Mouse (Mus musculus): Measurements from ENCODE around the gene Smurf1. TPM values are rescaled to one million over a fixed set of nuclear protein-coding genes. Genes with fewer than 3 reads are reported as not detected.

The Smurf1 gene
- polyA plus RNA-seq, 2 experiments = 24.7 to 28.3 TPM

GRCm38 (mm10) chr5:144963401-144963800 lies 2.2 kb downstream of the Smurf1 start:
- ATAC-seq (ENCODE audit: low FRiP score, low read depth) (no peak), DNase-seq (ENCODE audit: low spot score) (no peak)
- peaks cover 26% of the 10 kb centered on the region for H3K4me1 ChIP-seq (ENCODE audit: control insufficient read depth, insufficient read depth, low read length)
- no peak overlapping the region for H3K9ac ChIP-seq (ENCODE audit: low read depth, low read length, severe bottlenecking)
- peak overlapping the region; percentile 94 for H3K4me3 ChIP-seq (replicated peaks; ENCODE audit: low read length)
- WGBS = 22% methylated on average over 3 of the region's 3 CpGs
- H3K36me3 ChIP-seq (ENCODE audit: control insufficient read depth, insufficient read depth, low read length) = no peaks in the 10 kb centered on the region
- no peak for TF ChIP-seq POLR2A (IDR thresholded peaks at IDR 0.05; ENCODE audit: borderline replicate concordance, extremely low read depth, insufficient read depth, insufficient read length)
- H3K27me3 ChIP-seq (ENCODE audit: control insufficient read depth, insufficient read depth, low read length) = no peaks in the 10 kb centered on the region
- H3K27ac ChIP-seq (replicated peaks; ENCODE audit: low read depth, low read length) = peak overlapping the region; percentile 76
- H3K9me3 ChIP-seq (ENCODE audit: control insufficient read depth, low read length) = no peaks in the 10 kb centered on the region
- H3K4me2 ChIP-seq (replicated peaks; ENCODE audit: low read depth, low read length, severe bottlenecking) = peak overlapping the region; percentile 71

- Histone ChIP-seq H3K9ac (ENCODE audit: low read depth, low read length, severe bottlenecking) (no peak overlapping the region), H3K4me2 (replicated peaks; ENCODE audit: low read depth, low read length, severe bottlenecking) (no peak overlapping the region), H3K4me3 (replicated peaks; ENCODE audit: low read length) (no peak overlapping the region), H3K4me1 (ENCODE audit: control insufficient read depth, insufficient read depth, low read length) (peaks cover 21% of the 10 kb centered on the region), H3K36me3 (ENCODE audit: control insufficient read depth, insufficient read depth, low read length) (no peaks in the 10 kb centered on the region), H3K27me3 (ENCODE audit: control insufficient read depth, insufficient read depth, low read length) (no peaks in the 10 kb centered on the region), H3K9me3 (ENCODE audit: control insufficient read depth, low read length) (no peaks in the 10 kb centered on the region), H3K27ac (replicated peaks; ENCODE audit: low read depth, low read length) (no peak overlapping the region)
- no peak for TF ChIP-seq POLR2A (IDR thresholded peaks at IDR 0.05; ENCODE audit: borderline replicate concordance, extremely low read depth, insufficient read depth, insufficient read length)
- 88% methylated on average over 9 of the region's 9 CpGs for WGBS
- DNase-seq (ENCODE audit: low spot score) (no peak), ATAC-seq (ENCODE audit: low FRiP score, low read depth) (no peak)
Observed at GRCm38 (mm10) chr5:144958271-144958670, 7.4 kb downstream of the Smurf1 start.

GRCm38 (mm10) chr5:144954432-144954831 lies 11.2 kb downstream of the Smurf1 start:
- Histone ChIP-seq H3K36me3 (ENCODE audit: control insufficient read depth, insufficient read depth, low read length) (no peaks in the 10 kb centered on the region), H3K27ac (replicated peaks; ENCODE audit: low read depth, low read length) (no peak overlapping the region), H3K27me3 (ENCODE audit: control insufficient read depth, insufficient read depth, low read length) (no peaks in the 10 kb centered on the region), H3K4me2 (replicated peaks; ENCODE audit: low read depth, low read length, severe bottlenecking) (no peak overlapping the region), H3K9me3 (ENCODE audit: control insufficient read depth, low read length) (no peaks in the 10 kb centered on the region), H3K4me3 (replicated peaks; ENCODE audit: low read length) (no peak overlapping the region), H3K4me1 (ENCODE audit: control insufficient read depth, insufficient read depth, low read length) (0 out of 2 replicates have a peak, but pooled peaks cover 9% of the 10 kb centered on the region), H3K9ac (ENCODE audit: low read depth, low read length, severe bottlenecking) (no peak overlapping the region)
- TF ChIP-seq POLR2A (IDR thresholded peaks at IDR 0.05; ENCODE audit: borderline replicate concordance, extremely low read depth, insufficient read depth, insufficient read length) = no peak
- DNase-seq (ENCODE audit: low spot score) (no peak), ATAC-seq (ENCODE audit: low FRiP score, low read depth) (no peak)
- 70% methylated on average over 7 of the region's 7 CpGs for WGBS

GRCm38 (mm10) chr5:144952592-144952991 lies 13.1 kb downstream of the Smurf1 start:
- H3K27me3 ChIP-seq (ENCODE audit: control insufficient read depth, insufficient read depth, low read length) = no peaks in the 10 kb centered on the region
- no peaks in the 10 kb centered on the region for H3K9me3 ChIP-seq (ENCODE audit: control insufficient read depth, low read length)
- TF ChIP-seq POLR2A (IDR thresholded peaks at IDR 0.05; ENCODE audit: borderline replicate concordance, extremely low read depth, insufficient read depth, insufficient read length) = no peak
- ATAC-seq (ENCODE audit: low FRiP score, low read depth) (no peak), DNase-seq (ENCODE audit: low spot score) (no peak)
- no peaks in the 10 kb centered on the region for H3K36me3 ChIP-seq (ENCODE audit: control insufficient read depth, insufficient read depth, low read length)
- H3K4me1 ChIP-seq (ENCODE audit: control insufficient read depth, insufficient read depth, low read length) = 0 out of 2 replicates have a peak, but pooled peaks cover 8% of the 10 kb centered on the region
- no peak overlapping the region for H3K27ac ChIP-seq (replicated peaks; ENCODE audit: low read depth, low read length)
- no peak overlapping the region for H3K4me3 ChIP-seq (replicated peaks; ENCODE audit: low read length)
- no peak overlapping the region for H3K4me2 ChIP-seq (replicated peaks; ENCODE audit: low read depth, low read length, severe bottlenecking)
- no peak overlapping the region for H3K9ac ChIP-seq (ENCODE audit: low read depth, low read length, severe bottlenecking)
- 72% methylated on average over 2 of the region's 2 CpGs for WGBS

GRCm38 (mm10) chr5:144950428-144951051 lies 15.1 kb downstream of the Smurf1 start:
- 0 out of 2 replicates have a peak, but pooled peaks cover 4% of the 10 kb centered on the region for H3K4me1 ChIP-seq (ENCODE audit: control insufficient read depth, insufficient read depth, low read length)
- H3K36me3 ChIP-seq (ENCODE audit: control insufficient read depth, insufficient read depth, low read length) = no peaks in the 10 kb centered on the region
- no peaks in the 10 kb centered on the region for H3K9me3 ChIP-seq (ENCODE audit: control insufficient read depth, low read length)

More at GRCm38 (mm10) chr5:144950428-144951051, 15.1 kb downstream of the Smurf1 start:
- Histone ChIP-seq H3K4me2 (replicated peaks; ENCODE audit: low read depth, low read length, severe bottlenecking) (no peak overlapping the region), H3K9ac (ENCODE audit: low read depth, low read length, severe bottlenecking) (no peak overlapping the region), H3K4me3 (replicated peaks; ENCODE audit: low read length) (no peak overlapping the region), H3K27ac (replicated peaks; ENCODE audit: low read depth, low read length) (no peak overlapping the region), H3K27me3 (ENCODE audit: control insufficient read depth, insufficient read depth, low read length) (no peaks in the 10 kb centered on the region)
- TF ChIP-seq POLR2A (IDR thresholded peaks at IDR 0.05; ENCODE audit: borderline replicate concordance, extremely low read depth, insufficient read depth, insufficient read length) = no peak
- no peak for DNase-seq (ENCODE audit: low spot score)
- no peak for ATAC-seq (ENCODE audit: low FRiP score, low read depth)
- WGBS = 92% methylated on average over 5 of the region's 5 CpGs

Data from limb, embryonic 14.5 days (tissue).